Mouse (Mus musculus): ENCODE measurements around the gene Nck2. TPM values are rescaled to one million over a fixed set of nuclear protein-coding genes. Genes with fewer than 3 reads are reported as not detected.

The Nck2 gene
- polyA plus RNA-seq, 1 experiment from 2014 or later = 35.3 TPM

- H3K4me1 ChIP-seq = peaks cover 14% of the 10 kb centered on the region
- WGBS = 79% methylated on average over 3 of the region's 3 CpGs
- no peaks in the 10 kb centered on the region for H3K9me3 ChIP-seq
- no peak overlapping the region for H3K27ac ChIP-seq
- no peak overlapping the region for H3K4me3 ChIP-seq
- H3K36me3 ChIP-seq (replicated peaks) = no peaks in the 10 kb centered on the region
- H3K27me3 ChIP-seq (ENCODE audit: poor library complexity, severe bottlenecking) = no peaks in the 10 kb centered on the region
- DNase-seq (ENCODE audit: extremely low spot score, low spot score) = no peak
Observed at GRCm38 (mm10) chr1:43593069-43593468, 148.7 kb downstream of the Nck2 start.

GRCm38 (mm10) chr1:43594738-43595137 lies 150.4 kb downstream of the Nck2 start:
- Histone ChIP-seq H3K27me3 (ENCODE audit: poor library complexity, severe bottlenecking) (no peaks in the 10 kb centered on the region), H3K36me3 (replicated peaks) (no peaks in the 10 kb centered on the region), H3K4me1 (peaks cover 14% of the 10 kb centered on the region), H3K4me3 (no peak overlapping the region), H3K27ac (no peak overlapping the region), H3K9me3 (no peaks in the 10 kb centered on the region)
- WGBS = 90% methylated on average over 4 of the region's 4 CpGs
- no peak for DNase-seq (ENCODE audit: extremely low spot score, low spot score)

GRCm38 (mm10) chr1:43597731-43598130 lies 153.4 kb downstream of the Nck2 start:
- DNase-seq (ENCODE audit: extremely low spot score, low spot score) = no peak
- Histone ChIP-seq H3K9me3 (no peaks in the 10 kb centered on the region; the same call in 1 of the 2 replicates), H3K36me3 (replicated peaks) (no peaks in the 10 kb centered on the region), H3K27me3 (ENCODE audit: poor library complexity, severe bottlenecking) (no peaks in the 10 kb centered on the region), H3K4me1 (peaks cover 7% of the 10 kb centered on the region), H3K27ac (no peak overlapping the region), H3K4me3 (no peak overlapping the region)

- no peak for DNase-seq (ENCODE audit: extremely low spot score, low spot score)
- Histone ChIP-seq H3K4me1 (peaks cover 7% of the 10 kb centered on the region), H3K9me3 (no peaks in the 10 kb centered on the region; the same call in 1 of the 2 replicates), H3K36me3 (replicated peaks) (no peaks in the 10 kb centered on the region), H3K4me3 (no peak overlapping the region), H3K27ac (no peak overlapping the region), H3K27me3 (ENCODE audit: poor library complexity, severe bottlenecking) (no peaks in the 10 kb centered on the region)
Observed at GRCm38 (mm10) chr1:43599483-43599882, 155.1 kb downstream of the Nck2 start.

- Histone ChIP-seq H3K9me3 (no peaks in the 10 kb centered on the region; the same call in 1 of the 2 replicates), H3K4me3 (no peak overlapping the region), H3K27me3 (ENCODE audit: poor library complexity, severe bottlenecking) (no peaks in the 10 kb centered on the region), H3K36me3 (replicated peaks) (no peaks in the 10 kb centered on the region), H3K27ac (no peak overlapping the region), H3K4me1 (no peaks in the 10 kb centered on the region)
- no peak for DNase-seq (ENCODE audit: extremely low spot score, low spot score)
- 46% methylated on average over 8 of the region's 8 CpGs for WGBS
Observed at GRCm38 (mm10) chr1:43601054-43601453, 156.7 kb downstream of the Nck2 start.

- H3K36me3 ChIP-seq (replicated peaks) = no peaks in the 10 kb centered on the region
- 73% methylated on average over 4 of the region's 4 CpGs for WGBS
- DNase-seq (ENCODE audit: extremely low spot score, low spot score) = no peak
- no peaks in the 10 kb centered on the region for H3K4me1 ChIP-seq
- no peak overlapping the region for H3K27ac ChIP-seq
- H3K27me3 ChIP-seq (ENCODE audit: poor library complexity, severe bottlenecking) = no peaks in the 10 kb centered on the region
- no peak overlapping the region for H3K4me3 ChIP-seq
- H3K9me3 ChIP-seq = 0 out of 2 replicates have a peak, but pooled peaks cover 3% of the 10 kb centered on the region
Observed at GRCm38 (mm10) chr1:43615948-43616347, 171.6 kb downstream of the Nck2 start.

Other genes starting within 250 kb of the Nck2 start
- 4.6 and 4.7 TPM in 2 replicates for gene Fhl2, start 247.6 kb upstream of the Nck2 start, polyA plus RNA-seq (2016; fragmentation: Nextera tagmentation; extraction: Ambion mirVana)